Mouse (Mus musculus): Measurements from ENCODE around the gene Akap6.

GRCm38 (mm10) chr12:53124696-53125095, 425.5 kb downstream of the Akap6 start:
- TF ChIP-seq CTCF (IDR thresholded peaks at IDR 0.05; ENCODE audit: low read depth) (no peak), EP300 (IDR thresholded peaks at IDR 0.05; ENCODE audit: low read depth) (no peak)
